Mouse (Mus musculus) cerebellum, adult (tissue): ENCODE results near the gene Vps41.
A peak's percentile ranks its signal among the peaks of the same experiment; 100 is the strongest.

ENCODE experiments used
- ATAC-seq: cut with Nextera tagmentation; 2 replicates; pipeline ENCODE4 v1.9.2; 2017; ENCODE audit warnings: mild to moderate bottlenecking, moderate library complexity, mixed read lengths; ENCODE audit not compliant: insufficient number of reproducible peaks, low FRiP score, low TSS enrichment

The Vps41 gene

DNA sequence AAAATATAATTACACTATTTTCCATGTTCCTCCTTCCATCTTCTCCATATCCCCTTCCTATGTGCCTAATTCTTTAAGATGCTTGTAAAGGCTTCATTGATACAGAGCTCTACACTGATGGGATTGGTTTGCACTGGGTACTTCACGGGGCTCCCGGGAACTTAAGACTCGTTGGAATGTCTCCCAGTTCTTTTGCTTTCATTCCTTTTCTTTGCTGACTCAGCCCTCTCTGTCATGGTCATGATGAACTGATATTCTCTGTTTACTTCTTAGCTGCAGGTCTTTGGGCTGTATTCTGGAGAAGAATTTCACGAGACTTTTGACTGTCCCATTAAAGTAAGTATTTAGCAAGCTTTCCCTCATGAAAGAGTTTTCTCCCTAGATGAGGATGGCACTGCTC, 74.2 kb downstream of the Vps41 start:
- ATAC-seq: no peak

DNA sequence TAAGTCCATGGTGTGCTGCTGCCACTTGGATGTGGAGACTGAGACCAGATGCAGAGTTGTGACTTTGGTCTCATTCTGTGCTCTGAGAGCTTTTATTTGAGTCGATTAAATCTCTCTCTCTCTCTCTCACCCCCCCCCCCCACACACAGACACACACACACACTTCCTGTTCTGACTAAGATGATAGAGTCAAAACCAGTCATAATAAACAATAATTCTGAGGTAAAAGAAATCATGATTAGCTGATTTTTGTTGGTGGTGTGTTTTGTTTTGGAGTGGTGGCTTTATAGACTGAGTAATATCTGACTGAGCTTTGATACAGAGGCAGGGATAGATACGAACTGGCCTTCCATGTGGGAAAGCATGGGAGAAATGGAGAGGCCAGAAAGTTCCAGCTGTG, 74.6 kb downstream of the Vps41 start:
- no peak for ATAC-seq

GRCm38 (mm10) chr13:18794454-18794853, 77.4 kb downstream of the Vps41 start:
- no peak for ATAC-seq

DNA sequence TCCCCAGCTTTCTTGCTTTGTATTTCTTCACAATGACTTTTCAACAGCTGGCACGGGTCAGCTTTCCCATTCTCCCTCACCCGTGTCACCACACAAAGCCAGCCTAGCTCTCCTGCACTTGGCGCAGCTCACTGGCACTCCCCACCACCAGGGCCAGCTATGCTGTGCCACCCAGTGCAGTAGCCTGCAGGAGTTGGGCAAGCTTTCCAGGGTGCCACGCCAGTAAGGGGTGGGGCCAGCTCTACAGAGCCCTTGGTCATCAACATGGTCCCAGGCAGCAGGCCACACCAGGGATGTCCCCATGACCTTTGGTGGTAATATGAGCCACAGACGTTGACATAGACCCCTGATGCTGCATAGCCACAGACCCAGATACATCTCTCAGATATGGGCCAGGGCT, 80.5 kb downstream of the Vps41 start:
- no peak for ATAC-seq

- ATAC-seq: no peak
Measured at GRCm38 (mm10) chr13:18800434-18800833, 83.3 kb downstream of the Vps41 start.

DNA sequence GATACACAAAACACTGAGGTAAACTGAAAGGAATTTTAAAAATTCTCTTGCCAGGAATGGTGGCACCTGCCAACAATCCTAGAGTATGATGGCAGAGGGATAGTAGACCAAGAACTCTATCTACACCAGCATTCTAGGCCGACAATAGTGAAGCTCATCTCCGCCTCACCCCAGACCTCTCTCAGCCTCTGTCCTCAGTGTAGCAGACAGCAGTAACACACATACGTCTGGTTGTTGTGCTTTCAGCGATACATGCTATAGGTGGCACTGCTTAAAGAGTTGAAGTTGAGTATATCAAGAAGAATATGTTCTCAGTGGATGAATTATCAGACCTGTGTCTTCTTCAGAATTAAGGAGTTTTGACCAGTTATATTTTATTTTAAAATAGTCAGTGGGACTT, 92.4 kb downstream of the Vps41 start:
- no peak for ATAC-seq

- ATAC-seq: peak; percentile 88
Measured at GRCm38 (mm10) chr13:18809978-18810675, 93.0 kb downstream of the Vps41 start.

DNA sequence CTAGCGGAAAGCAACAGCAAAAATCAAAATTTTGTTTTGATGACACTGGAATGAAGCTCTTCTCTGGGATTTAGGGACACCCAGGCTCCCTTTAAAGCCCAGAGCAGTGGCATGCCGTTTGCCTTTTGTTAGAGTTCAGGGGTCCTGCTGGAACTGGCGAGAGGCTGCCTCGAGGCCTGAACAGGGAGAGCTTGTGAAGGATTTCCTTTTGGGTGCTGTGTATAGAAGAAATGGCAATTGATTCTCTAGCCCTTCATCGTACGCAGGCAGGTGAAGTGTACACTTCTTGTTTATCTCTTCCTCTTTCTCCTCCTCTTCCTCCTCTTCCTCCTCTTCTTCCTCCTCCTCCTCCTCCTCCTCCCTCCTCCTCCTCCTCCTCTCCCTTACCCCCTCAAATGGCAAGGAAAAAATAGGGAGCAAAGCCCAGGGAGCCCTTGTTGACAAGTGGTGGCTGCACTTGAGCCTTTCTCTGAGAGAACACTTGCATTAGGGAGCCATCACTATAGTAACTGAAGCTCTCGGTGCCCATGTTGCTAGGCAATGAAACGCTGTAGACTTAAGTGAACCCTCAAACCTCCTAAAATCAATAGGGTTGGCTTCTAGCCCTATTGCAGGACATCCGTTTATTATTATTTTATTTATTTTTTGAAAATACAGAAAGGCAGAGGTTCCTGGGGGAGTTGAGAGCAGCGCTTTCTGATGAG, 107.5 kb downstream of the Vps41 start:
- no peak for ATAC-seq

DNA sequence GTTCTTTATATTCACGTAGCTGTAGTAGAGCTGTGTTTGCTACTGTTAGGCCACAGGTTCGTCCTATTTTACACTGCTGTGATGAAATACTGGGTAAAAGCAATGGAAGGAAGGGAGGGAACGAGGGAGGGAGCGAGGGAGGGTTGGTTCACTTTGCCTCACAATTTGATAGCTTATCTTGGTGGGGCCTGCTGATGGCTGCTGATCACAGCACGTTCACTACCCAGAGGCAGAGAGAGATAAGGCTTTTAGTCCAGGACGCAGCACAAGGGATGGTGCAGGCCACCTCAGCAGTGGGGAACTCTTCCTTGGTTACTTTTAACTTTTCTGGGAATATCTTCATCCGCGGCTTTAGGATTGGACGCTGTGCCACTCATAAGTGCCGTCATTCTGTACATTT, 109.9 kb downstream of the Vps41 start:
- ATAC-seq: no peak

- no peak for ATAC-seq
Measured at GRCm38 (mm10) chr13:18830486-18830885, 113.4 kb downstream of the Vps41 start.

- no peak for ATAC-seq
Measured at GRCm38 (mm10) chr13:18839231-18839630, 122.1 kb downstream of the Vps41 start.

DNA sequence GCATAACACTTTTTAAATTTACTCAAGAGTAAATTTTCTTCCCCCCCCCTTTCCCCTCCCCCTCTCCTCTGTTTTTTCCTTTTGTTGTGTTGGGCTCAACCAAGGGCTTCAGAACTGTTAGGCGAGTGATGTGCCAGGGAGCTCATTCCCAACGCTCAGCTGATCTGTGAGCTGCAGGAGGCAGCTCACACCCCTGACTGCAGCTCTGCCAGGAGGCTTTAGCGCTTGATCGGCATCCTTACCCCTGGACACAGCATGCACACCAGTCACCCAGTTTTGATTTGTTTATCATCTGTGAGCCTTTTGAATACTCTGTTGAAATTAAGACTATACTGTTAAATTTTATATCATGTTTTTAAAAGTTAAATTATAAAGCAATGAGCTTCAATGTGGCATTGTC, 123.3 kb downstream of the Vps41 start:
- no peak for ATAC-seq

- ATAC-seq: no peak
Measured at GRCm38 (mm10) chr13:18841019-18841418, 123.9 kb downstream of the Vps41 start.

GRCm38 (mm10) chr13:18841752-18842282, 124.7 kb downstream of the Vps41 start:
- ATAC-seq: no peak

DNA sequence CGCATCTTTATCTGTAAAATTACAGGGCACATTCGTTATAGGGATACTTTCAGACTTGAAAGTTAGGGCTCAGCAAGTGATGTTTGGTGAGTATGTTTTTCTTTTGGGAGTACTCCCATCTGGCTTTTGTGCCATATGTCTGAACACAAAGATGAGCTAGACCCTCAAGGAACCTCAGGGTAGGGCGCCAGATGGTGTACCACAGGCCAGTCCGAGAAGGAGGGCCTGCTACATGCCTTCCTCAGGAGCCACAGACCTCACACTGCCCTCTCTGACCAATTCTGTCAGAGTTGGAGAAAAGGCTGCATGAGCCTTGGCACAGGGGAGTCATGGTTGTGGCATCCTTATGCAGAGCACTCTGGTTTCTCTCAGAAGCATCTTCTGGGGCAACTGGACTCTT, 125.5 kb downstream of the Vps41 start:
- ATAC-seq: no peak

DNA sequence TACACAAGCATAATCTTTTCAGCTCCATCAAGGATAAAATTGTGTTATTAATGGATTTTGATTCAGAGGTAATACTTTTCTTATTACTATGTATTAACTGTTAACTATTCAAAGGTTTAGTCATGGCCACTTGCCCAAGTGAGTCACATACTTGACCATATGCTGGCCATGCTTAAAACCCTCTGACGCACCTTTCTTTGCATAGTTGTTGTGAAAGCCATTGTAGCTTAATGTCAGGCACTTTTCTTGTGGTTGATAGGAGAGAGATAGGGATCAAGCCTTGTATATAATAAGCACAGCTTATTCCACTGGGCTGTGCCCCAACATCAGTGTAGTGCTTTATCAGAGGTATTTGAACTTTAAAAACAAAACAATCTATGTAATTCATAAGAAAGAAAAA, 126.5 kb downstream of the Vps41 start:
- ATAC-seq: no peak

- ATAC-seq: no peak
Measured at GRCm38 (mm10) chr13:18847386-18847785, 130.3 kb downstream of the Vps41 start.

DNA sequence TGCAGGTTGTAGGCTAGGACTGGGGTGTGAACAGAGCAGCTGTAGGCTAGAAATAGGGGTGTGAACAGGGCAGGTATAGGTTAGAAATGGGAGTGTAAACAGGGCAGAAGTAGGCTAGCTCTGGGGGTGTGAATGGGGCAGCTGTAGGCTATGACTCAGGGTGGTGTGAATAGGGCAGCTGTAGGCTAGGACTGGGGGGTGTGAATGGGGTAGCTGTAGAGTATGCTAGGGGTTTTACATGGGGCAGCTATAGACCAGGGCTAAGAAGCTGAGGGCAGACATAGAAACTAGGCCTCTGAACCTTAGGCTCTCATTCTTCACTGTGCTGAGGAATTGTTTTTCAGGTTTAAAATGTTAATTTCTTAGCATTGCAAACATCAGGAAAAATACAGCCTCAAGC, 132.5 kb downstream of the Vps41 start:
- no peak for ATAC-seq

GRCm38 (mm10) chr13:18851182-18851581, 134.1 kb downstream of the Vps41 start:
- no peak for ATAC-seq

- ATAC-seq: no peak
Measured at GRCm38 (mm10) chr13:18852718-18853117, 135.6 kb downstream of the Vps41 start.

DNA sequence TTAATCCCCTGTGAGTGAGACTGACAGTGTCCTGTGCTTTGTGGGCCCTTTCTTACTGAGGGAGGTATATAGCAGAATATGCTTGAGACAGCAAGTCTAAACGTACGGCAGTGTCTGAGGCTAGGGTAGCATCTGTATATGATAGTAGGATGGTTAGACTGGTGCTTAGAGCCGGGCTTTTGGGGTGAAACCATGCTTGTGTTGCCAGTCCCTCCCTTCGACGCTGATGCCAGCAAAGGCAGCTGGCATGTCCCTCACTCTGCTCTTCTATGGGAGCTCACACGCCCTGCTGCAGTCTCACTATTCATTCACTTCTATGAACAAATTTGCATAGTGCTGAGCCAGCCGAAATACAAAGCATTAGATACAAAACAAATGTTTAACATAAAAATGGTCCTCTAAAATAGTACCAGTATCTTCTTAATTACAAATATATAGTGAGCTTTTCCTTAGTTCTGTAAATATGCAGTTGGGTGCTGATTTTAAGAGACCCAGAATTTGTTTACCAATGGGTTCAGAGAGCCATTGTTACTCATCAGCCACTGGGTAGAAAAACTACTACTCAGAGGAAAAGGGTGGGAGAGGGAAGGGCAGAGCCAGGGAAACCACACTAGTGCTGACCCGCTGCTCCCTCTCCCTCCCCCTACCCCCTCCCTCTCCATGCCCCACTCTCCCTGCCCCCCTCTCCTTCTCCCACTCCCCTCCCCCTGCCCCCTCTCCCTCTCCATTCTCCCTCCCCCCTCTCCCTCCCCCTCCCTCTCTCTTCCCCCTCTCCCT, 139.1 kb downstream of the Vps41 start:
- no peak for ATAC-seq
